Mouse (Mus musculus) liver, adult 2 months (tissue): ENCODE results near the gene Plod2. TPM values are rescaled to one million over a fixed set of nuclear protein-coding genes. Genes with fewer than 3 reads are reported as not detected.

Experiments used
- DNase-seq: peaks from one replicate; pipeline ENCODE4 v3.0.0-alpha.2; 2011; ENCODE audit warnings: low read depth, low spot score; ENCODE audit errors: extremely low read depth
- H3K27ac ChIP-seq: fragments of 200-500 bp; replicated peaks from 2 replicates; pipeline ENCODE4 v1.5.1; 2012; ENCODE audit warnings: low read depth, mild to moderate bottlenecking, control low read depth, inconsistent platforms, low read length; ENCODE audit not compliant: insufficient read depth
- H3K27me3 ChIP-seq: fragments of 200-500 bp; 2 replicates; pipeline ENCODE4 v1.6.1; 2012; ENCODE audit warnings: mild to moderate bottlenecking, moderate library complexity, low read length, inconsistent platforms; ENCODE audit not compliant: control insufficient read depth, insufficient read depth
- H3K36me3 ChIP-seq: fragments of 200-500 bp; 2 replicates; pipeline ENCODE4 v1.6.1; 2012; ENCODE audit warnings: low read length, inconsistent platforms; ENCODE audit not compliant: control insufficient read depth, insufficient read depth
- H3K4me1 ChIP-seq: fragments of 200-500 bp; 2 replicates; pipeline ENCODE4 v1.6.1; 2011; ENCODE audit warnings: low read length; ENCODE audit not compliant: control insufficient read depth, insufficient read depth
- H3K4me3 ChIP-seq: fragments of 200-500 bp; 2 replicates; pipeline ENCODE4 v1.5.1; 2011; ENCODE audit warnings: low read depth, mild to moderate bottlenecking, control low read depth, low read length, moderate library complexity; ENCODE audit not compliant: insufficient read depth
- H3K79me2 ChIP-seq: fragments of 200-500 bp; 2 replicates; pipeline ENCODE4 v1.6.1; 2012; ENCODE audit warnings: inconsistent platforms, mild to moderate bottlenecking, low read length, moderate library complexity; ENCODE audit not compliant: control insufficient read depth, insufficient read depth
- H3K9ac ChIP-seq: fragments of 200-500 bp; 2 replicates; pipeline ENCODE4 v1.6.1; 2012; ENCODE audit warnings: low read depth, mild to moderate bottlenecking, control low read depth, inconsistent platforms, low read length
- CTCF ChIP-seq: fragments of 200-500 bp; IDR thresholded peaks from 2 replicates; pipeline ENCODE4 v1.5.1; 2011; ENCODE audit warnings: low read depth, low read length, control low read depth
- POLR2A ChIP-seq: fragments of 200-500 bp; IDR thresholded peaks from 2 replicates; pipeline ENCODE4 v1.6.1; 2011; ENCODE audit warnings: low read length, control low read depth; ENCODE audit not compliant: insufficient read depth; ENCODE audit errors: extremely low read depth
- whole genome bisulfite sequencing: fragments of 180-500 bp; shearing (Covaris S2); methylation state at CpG from one replicate; pipeline ENCODE4 v1.1.7; 2018; 5-methylcytosine and 5-hydroxymethylcytosine counted together
- polyA plus RNA-seq: library from polyadenylated mRNA; depleted of rRNA; stranded (reverse); fragments of >200 nt; gene quantifications from 2 replicates; pipeline ENCODE4 v1.2.3, GENCODE M21; 2012; rRNA removed
- total RNA-seq: library from RNA; depleted of rRNA; stranded (reverse); fragments of >200 nt; gene quantifications from 2 replicates; pipeline ENCODE4 v1.2.3, GENCODE M21; 2014; rRNA removed

Gene Plod2
- total RNA-seq (1.1 and 1.7 TPM in 2 replicates), polyA plus RNA-seq (0.14 and 0.26 TPM in 2 replicates)

DNA sequence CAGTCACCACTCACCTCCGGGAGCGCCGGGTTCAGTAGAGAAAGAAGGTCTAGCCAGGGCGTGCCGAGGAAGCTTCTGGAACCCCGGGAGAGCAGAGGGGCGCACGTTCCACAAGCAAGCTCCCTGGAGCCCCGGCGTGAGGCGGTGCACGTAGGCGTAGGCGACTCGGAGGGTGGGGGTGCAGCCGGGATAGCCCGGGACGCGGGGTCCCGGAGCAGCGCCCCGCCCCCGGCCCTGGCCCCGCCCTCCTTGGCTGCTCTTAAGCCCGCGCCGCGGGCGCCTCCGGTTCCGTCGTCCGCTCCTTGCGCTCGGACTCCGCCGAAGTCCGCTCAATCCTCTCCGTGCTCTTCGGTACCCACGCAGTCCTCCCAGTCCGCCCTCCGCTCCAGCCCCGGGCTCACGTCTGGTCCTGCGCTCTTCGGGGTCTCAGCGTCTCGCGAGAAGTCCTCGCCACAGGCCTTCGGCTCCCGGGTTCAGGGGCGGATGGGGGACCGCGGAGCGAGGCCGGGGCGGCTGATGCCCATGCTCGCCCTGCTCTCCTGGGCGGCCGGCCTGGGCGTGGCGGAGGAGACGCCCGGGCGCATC lies at the start of gene Plod2:
Gene Plod2, plus strand, starts transcription at position 247 of the 585 bp plus-strand sequence.
- Histone ChIP-seq H3K9ac (peak within 1 kb of the TSS; percentile 62), H3K4me3 (peak within 1 kb of the TSS; percentile 81), H3K4me1 (no peaks in the 10 kb centered on the region), H3K27me3 (peaks cover 5% of the 10 kb centered on the region), H3K27ac (no peak within 1 kb of the TSS; the same call in 1 of the 2 replicates), H3K36me3 (no peaks in the 10 kb centered on the region), H3K79me2 (no peaks in the 10 kb centered on the region)
- WGBS: under 1% methylated on average over 66 of the region's 67 CpGs
- DNase-seq: no peak
- no peak for TF ChIP-seq CTCF
- TF ChIP-seq POLR2A: no peak

DNA sequence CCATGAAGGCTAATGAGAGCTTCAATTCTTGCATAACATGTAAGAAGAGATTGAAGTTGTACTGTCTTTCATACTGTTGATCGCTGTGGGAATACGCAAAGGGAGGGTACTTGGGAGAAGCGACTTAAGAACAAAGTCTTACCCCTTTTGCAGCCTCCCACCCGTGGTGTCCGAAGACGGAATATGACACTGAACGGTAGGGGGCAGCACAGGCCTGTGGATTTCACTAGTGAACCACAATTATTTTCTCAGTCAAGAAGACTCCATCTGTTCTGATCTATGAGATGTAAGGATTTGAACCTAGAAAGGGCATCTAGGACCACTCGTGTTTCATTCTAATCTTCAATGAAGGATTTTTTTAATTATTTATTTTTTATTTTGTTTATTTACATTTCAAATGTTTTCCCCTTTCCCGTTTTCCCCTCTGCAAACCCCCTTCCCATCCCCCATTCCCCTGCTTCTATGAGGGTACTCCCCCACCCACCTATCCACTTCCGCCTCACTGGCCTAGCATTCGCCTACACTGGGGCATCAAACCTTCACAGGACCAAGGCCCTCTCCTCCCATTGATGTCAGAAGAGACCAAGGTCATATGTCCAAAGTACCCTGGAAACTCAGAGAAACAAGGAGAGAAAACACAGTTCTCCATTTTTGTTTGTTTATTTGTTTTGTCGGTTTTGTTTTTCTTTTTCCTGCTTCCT lies 42.2 kb upstream of the Plod2 start:
- no peak overlapping the region for H3K9ac ChIP-seq
- 40% methylated on average over 12 of the region's 12 CpGs for WGBS
- H3K4me1 ChIP-seq: no peaks in the 10 kb centered on the region; the same call in 1 of the 2 replicates
- no peaks in the 10 kb centered on the region for H3K79me2 ChIP-seq
- H3K4me3 ChIP-seq: no peak overlapping the region
- no peaks in the 10 kb centered on the region for H3K27me3 ChIP-seq
- peak; percentile 26 for DNase-seq
- H3K27ac ChIP-seq: no peak overlapping the region
- no peaks in the 10 kb centered on the region for H3K36me3 ChIP-seq
- TF ChIP-seq POLR2A (no peak), CTCF (peak; percentile 85)

DNA sequence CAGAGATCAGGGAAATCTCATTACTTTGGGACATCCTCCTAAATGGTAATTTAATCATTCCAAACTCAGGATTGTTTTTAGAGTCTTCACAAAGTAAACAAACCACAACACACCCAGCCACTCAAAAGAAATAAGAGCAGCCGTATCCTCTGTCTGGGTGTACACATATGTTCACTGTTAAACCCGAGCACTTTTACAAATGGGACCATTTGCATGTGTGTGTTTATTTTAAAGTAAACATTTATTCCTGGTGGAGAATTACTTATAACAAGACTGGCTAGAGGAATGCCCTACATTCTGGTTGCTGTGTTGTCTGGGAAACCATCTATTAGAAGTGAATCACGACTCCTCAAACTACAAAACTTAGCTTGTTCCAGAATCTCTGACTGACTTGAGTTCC lies 37.8 kb upstream of the Plod2 start:
- no peaks in the 10 kb centered on the region for H3K27me3 ChIP-seq
- no peaks in the 10 kb centered on the region; the same call in 1 of the 2 replicates for H3K4me1 ChIP-seq
- H3K4me3 ChIP-seq: no peak overlapping the region
- no peaks in the 10 kb centered on the region for H3K36me3 ChIP-seq
- 67% methylated on average over 3 of the region's 3 CpGs for WGBS
- H3K79me2 ChIP-seq: no peaks in the 10 kb centered on the region
- TF ChIP-seq POLR2A: no peak
- no peak for DNase-seq
- no peak overlapping the region for H3K9ac ChIP-seq
- H3K27ac ChIP-seq: no peak overlapping the region

DNA sequence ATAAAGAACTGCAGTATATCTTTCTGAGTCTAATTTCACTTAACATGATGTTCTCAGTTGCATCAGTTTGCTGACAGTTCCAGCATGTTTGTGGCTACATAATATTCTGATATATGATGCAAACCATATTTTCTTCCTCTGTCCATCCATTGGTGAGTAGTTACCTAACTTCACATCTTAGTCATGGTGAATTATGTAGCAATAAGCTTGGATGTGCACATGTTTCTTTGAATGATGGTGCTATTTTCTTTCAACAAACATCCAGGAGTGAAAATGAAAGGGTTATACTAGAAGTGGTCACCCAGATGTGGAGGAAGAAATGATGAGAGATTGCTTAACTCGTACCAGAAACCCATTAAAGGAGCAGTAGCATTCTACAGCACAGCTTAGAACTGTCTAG lies 37.1 kb upstream of the Plod2 start:
- 49% methylated on average over 1 of the region's 1 CpGs for WGBS
- Histone ChIP-seq H3K79me2 (no peaks in the 10 kb centered on the region), H3K27me3 (no peaks in the 10 kb centered on the region), H3K36me3 (no peaks in the 10 kb centered on the region), H3K4me1 (no peaks in the 10 kb centered on the region), H3K27ac (no peak overlapping the region), H3K4me3 (no peak overlapping the region), H3K9ac (no peak overlapping the region)
- TF ChIP-seq POLR2A (no peak), CTCF (no peak)
- DNase-seq: no peak

DNA sequence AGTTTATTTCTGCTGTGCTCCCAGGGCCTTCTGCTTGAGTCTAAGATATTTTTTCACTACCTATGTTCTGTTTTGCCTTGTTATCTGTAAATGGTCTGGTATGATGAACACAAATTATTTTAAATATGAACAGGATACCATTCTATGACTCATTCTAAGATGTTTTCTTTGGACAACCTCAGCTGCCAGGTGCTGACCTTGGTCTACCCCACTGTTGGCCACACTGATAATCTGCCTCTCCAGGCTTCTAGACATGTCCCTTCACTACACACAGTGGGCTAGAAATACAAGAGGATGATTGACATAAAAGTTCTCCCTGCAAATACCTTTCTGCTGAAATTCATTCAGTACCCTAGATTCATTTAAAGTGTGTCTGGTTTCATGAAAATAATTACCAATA lies 30.3 kb upstream of the Plod2 start:
- Histone ChIP-seq H3K4me3 (no peak overlapping the region), H3K36me3 (no peaks in the 10 kb centered on the region), H3K27me3 (no peaks in the 10 kb centered on the region), H3K79me2 (no peaks in the 10 kb centered on the region), H3K27ac (no peak overlapping the region), H3K4me1 (no peaks in the 10 kb centered on the region), H3K9ac (no peak overlapping the region)
- DNase-seq: no peak
- no peak for TF ChIP-seq POLR2A
- TF ChIP-seq CTCF: no peak

DNA sequence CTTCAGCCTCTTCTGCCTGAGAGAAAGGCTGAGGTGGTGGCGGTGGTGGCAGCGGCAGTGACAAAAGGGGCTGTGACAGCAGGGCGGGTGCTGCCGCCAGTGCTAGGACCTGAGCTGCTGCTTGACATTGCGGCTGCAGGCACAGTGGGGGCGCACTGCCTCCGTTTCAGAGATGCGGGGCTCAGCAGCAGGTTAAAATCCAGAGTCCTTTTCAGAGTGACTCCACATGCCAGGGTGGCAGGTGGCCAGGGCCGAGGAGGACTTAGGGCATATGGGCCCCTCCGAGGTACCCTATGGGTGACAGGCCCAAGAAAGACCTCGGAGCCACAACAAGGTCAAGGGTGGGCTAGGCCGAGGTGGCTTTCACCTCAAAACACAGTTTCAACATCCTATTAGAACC lies 25.0 kb upstream of the Plod2 start:
- H3K27me3 ChIP-seq: no peaks in the 10 kb centered on the region
- H3K4me1 ChIP-seq: no peaks in the 10 kb centered on the region
- H3K4me3 ChIP-seq: no peak overlapping the region
- H3K36me3 ChIP-seq: no peaks in the 10 kb centered on the region
- no peak overlapping the region for H3K27ac ChIP-seq
- WGBS: 96% methylated on average over 12 of the region's 12 CpGs
- H3K79me2 ChIP-seq: no peaks in the 10 kb centered on the region
- H3K9ac ChIP-seq: no peak overlapping the region
- TF ChIP-seq CTCF (no peak), POLR2A (no peak)
- DNase-seq: no peak
